ENCODE assay signal across 8 mouse cellular contexts in the genomic region with DNA sequence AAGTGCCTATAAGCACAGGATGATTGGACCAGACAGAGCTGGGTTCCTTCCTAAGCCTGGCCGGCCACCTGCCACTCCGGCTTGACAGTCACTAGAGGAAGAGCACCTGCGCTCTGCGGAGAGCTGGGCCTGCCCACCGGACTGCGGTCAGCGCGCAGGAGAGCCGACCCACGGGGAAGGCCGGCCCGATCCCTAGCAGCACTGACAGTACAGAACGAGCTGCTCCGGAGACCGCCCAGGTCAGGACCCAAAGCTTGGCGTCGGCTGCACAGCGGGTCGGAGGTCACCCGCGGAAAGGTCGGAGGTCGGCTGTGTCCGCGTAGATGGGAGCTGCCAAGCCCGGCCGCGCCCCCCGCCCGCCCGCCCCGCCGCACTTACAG. TPM values are rescaled to one million over a fixed set of nuclear protein-coding genes. Genes with fewer than 3 reads are reported as not detected.
DNase-seq lines count a peak whose midpoint lies in the region; ATAC-seq lines count a peak whose summit lies in the region.

No protein-coding gene starts in this region.

- H3K27ac ChIP-seq in brown adipose tissue, adult 24 weeks (replicated peaks; ENCODE audit: low read depth, low read length), result 0 out of 2 replicates have a peak overlapping the region, but pooled peaks have one; percentile 15
- no peak overlapping the region for H3K27ac ChIP-seq in forebrain, embryonic 11.5 days (ENCODE audit: low read depth, low read length)
- peak overlapping the region; percentile 92 for H3K27ac ChIP-seq in hindbrain, embryonic 13.5 days
- H3K27ac ChIP-seq in midbrain, embryonic 13.5 days, result peak overlapping the region; percentile 80; the same call in 1 of the 2 replicates
- H3K27ac ChIP-seq in stomach, embryonic 15.5 days, result no peak overlapping the region

- peaks cover 9% of the 10 kb centered on the region for H3K4me1 ChIP-seq in brown adipose tissue, adult 24 weeks (ENCODE audit: control insufficient read depth, insufficient read depth, insufficient read length, low read length)
- peaks cover 4% of the 10 kb centered on the region; the same call in 1 of the 2 replicates for H3K4me1 ChIP-seq in forebrain, embryonic 11.5 days (replicated peaks; ENCODE audit: control insufficient read depth, insufficient read depth, low read length)
- peaks cover 23% of the 10 kb centered on the region for H3K4me1 ChIP-seq in hindbrain, embryonic 13.5 days (replicated peaks)
- H3K4me1 ChIP-seq in midbrain, embryonic 13.5 days (replicated peaks), result peaks cover 23% of the 10 kb centered on the region
- H3K4me1 ChIP-seq in stomach, embryonic 15.5 days, result peaks cover 18% of the 10 kb centered on the region

- peak overlapping the region; percentile 95 for H3K4me2 ChIP-seq in forebrain, embryonic 11.5 days (ENCODE audit: low read depth, low read length, severe bottlenecking)
- peak overlapping the region; percentile 92 for H3K4me2 ChIP-seq in hindbrain, embryonic 13.5 days
- peak overlapping the region; percentile 94 for H3K4me2 ChIP-seq in midbrain, embryonic 13.5 days (replicated peaks)
- H3K4me2 ChIP-seq in stomach, embryonic 15.5 days, result peak overlapping the region; percentile 91

- WGBS in forebrain, embryonic 11.5 days, result under 1% methylated on average over 31 of the region's 33 CpGs
- WGBS in hindbrain, embryonic 13.5 days, result 0% methylated on average over 32 of the region's 33 CpGs
- under 1% methylated on average over 27 of the region's 33 CpGs for WGBS in midbrain, embryonic 13.5 days
- under 1% methylated on average over 33 of the region's 33 CpGs for WGBS in stomach, embryonic 15.5 days

- no peaks in the 10 kb centered on the region for H3K9me3 ChIP-seq in forebrain, embryonic 11.5 days (ENCODE audit: control insufficient read depth, low read length)
- no peaks in the 10 kb centered on the region for H3K9me3 ChIP-seq in hindbrain, embryonic 13.5 days
- H3K9me3 ChIP-seq in midbrain, embryonic 13.5 days, result no peaks in the 10 kb centered on the region
- no peaks in the 10 kb centered on the region for H3K9me3 ChIP-seq in stomach, embryonic 15.5 days

- H3K36me3 ChIP-seq in forebrain, embryonic 11.5 days (ENCODE audit: control insufficient read depth, insufficient read depth, low read length), result no peaks in the 10 kb centered on the region
- H3K36me3 ChIP-seq in hindbrain, embryonic 13.5 days, result peaks cover 8% of the 10 kb centered on the region; the same call in 1 of the 2 replicates
- H3K36me3 ChIP-seq in midbrain, embryonic 13.5 days, result peaks cover 3% of the 10 kb centered on the region; the same call in 1 of the 2 replicates
- H3K36me3 ChIP-seq in stomach, embryonic 15.5 days, result no peaks in the 10 kb centered on the region

- H3K4me3 ChIP-seq in brown adipose tissue, adult 24 weeks (ENCODE audit: insufficient read depth, low read depth, low read length), result peak overlapping the region; percentile 75
- peak overlapping the region; percentile 83 for H3K4me3 ChIP-seq in forebrain, embryonic 11.5 days (ENCODE audit: low read depth, low read length)
- H3K4me3 ChIP-seq in hindbrain, embryonic 13.5 days, result peak overlapping the region; percentile 93
- peak overlapping the region; percentile 94 for H3K4me3 ChIP-seq in midbrain, embryonic 13.5 days (replicated peaks)
- H3K4me3 ChIP-seq in stomach, embryonic 15.5 days (replicated peaks), result peak overlapping the region; percentile 89

- peak; percentile 51 for ATAC-seq in forebrain, embryonic 11.5 days (replicated peaks; ENCODE audit: low FRiP score)
- peak; percentile 60 for ATAC-seq in hindbrain, embryonic 13.5 days (ENCODE audit: low FRiP score)
- peak; percentile 75 for ATAC-seq in midbrain, embryonic 13.5 days
- ATAC-seq in stomach, embryonic 15.5 days (ENCODE audit: insufficient read depth, low FRiP score, low read depth), result peak; percentile 20; the same call in 1 of the 2 replicates

- no peaks in the 10 kb centered on the region for H3K27me3 ChIP-seq in forebrain, embryonic 11.5 days (ENCODE audit: control insufficient read depth, insufficient read depth, low read length)
- no peaks in the 10 kb centered on the region for H3K27me3 ChIP-seq in hindbrain, embryonic 13.5 days
- no peaks in the 10 kb centered on the region for H3K27me3 ChIP-seq in midbrain, embryonic 13.5 days
- H3K27me3 ChIP-seq in stomach, embryonic 15.5 days (replicated peaks), result no peaks in the 10 kb centered on the region

- H3K9ac ChIP-seq in forebrain, embryonic 11.5 days (ENCODE audit: low read length), result peak overlapping the region; percentile 64
- H3K9ac ChIP-seq in hindbrain, embryonic 13.5 days, result peak overlapping the region; percentile 92
- H3K9ac ChIP-seq in midbrain, embryonic 13.5 days (replicated peaks), result peak overlapping the region; percentile 91
- H3K9ac ChIP-seq in stomach, embryonic 15.5 days, result peak overlapping the region; percentile 78

- peak; percentile 39 for DNase-seq in gastrocnemius, postnatal 10 days
- DNase-seq in gastrocnemius, adult 18-20 months (ENCODE audit: low spot score), result no peak
- no peak for DNase-seq in forebrain, embryonic 11.5 days (ENCODE audit: low spot score)
- DNase-seq in liver, result peak; percentile 53

RNA-seq across cellular contexts. Expression of gene Trappc10, which starts 0.4 kb away (rescaled TPM):
- total RNA-seq in gastrocnemius, postnatal 10 days (2021), result 10 to 100 TPM; 35.2 to 37.9 TPM
- total RNA-seq in gastrocnemius, adult 18-20 months (2021), result 10 to 100 TPM; 37.9 to 41.4 TPM
- 22.4 and 23.1 TPM in 2 replicates for polyA plus RNA-seq in brown adipose tissue, adult 24 weeks (2012; ENCODE audit: insufficient read depth, insufficient read length, missing spikeins)
- 15.5 and 19.9 TPM in 2 replicates for polyA plus RNA-seq in forebrain, embryonic 11.5 days (2014; fragmentation: Nextera tagmentation; extraction: Ambion mirVana)
- polyA plus RNA-seq in hindbrain, embryonic 13.5 days (2015; fragmentation: Nextera tagmentation; extraction: Ambion mirVana), result 23.1 and 24.7 TPM in 2 replicates
- polyA plus RNA-seq in midbrain, embryonic 13.5 days (2015; fragmentation: Nextera tagmentation; extraction: Ambion mirVana), result 21.3 and 26.7 TPM in 2 replicates
- polyA plus RNA-seq in stomach, embryonic 15.5 days (2015; fragmentation: Nextera tagmentation; extraction: Ambion mirVana), result 15.6 and 18.2 TPM in 2 replicates

RNA-seq across cellular contexts. Expression of gene Pwp2, which starts 59.1 kb away (rescaled TPM):
- total RNA-seq in gastrocnemius, postnatal 10 days (2021), result 1 to 10 TPM; 8.6 to 8.8 TPM
- 10 to 100 TPM in 1 of 2 experiments, 1 to 10 TPM in 1; 9.5 to 10.7 TPM for total RNA-seq in gastrocnemius, adult 18-20 months (2021)
- polyA plus RNA-seq in brown adipose tissue, adult 24 weeks (2012; ENCODE audit: insufficient read depth, insufficient read length, missing spikeins), result 3.3 and 4.3 TPM in 2 replicates
- polyA plus RNA-seq in forebrain, embryonic 11.5 days (2014; fragmentation: Nextera tagmentation; extraction: Ambion mirVana), result 23.7 and 28.4 TPM in 2 replicates
- 15.5 and 17.3 TPM in 2 replicates for polyA plus RNA-seq in hindbrain, embryonic 13.5 days (2015; fragmentation: Nextera tagmentation; extraction: Ambion mirVana)
- polyA plus RNA-seq in midbrain, embryonic 13.5 days (2015; fragmentation: Nextera tagmentation; extraction: Ambion mirVana), result 16.8 and 18.1 TPM in 2 replicates
- 14.6 and 17.3 TPM in 2 replicates for polyA plus RNA-seq in stomach, embryonic 15.5 days (2015; fragmentation: Nextera tagmentation; extraction: Ambion mirVana)

Comparison
In these comparisons a context has a peak if more than half of its experiments do, and no peak if none do; other contexts are left out.
1. DNase-seq: peak in gastrocnemius, postnatal 10 days (single experiment) and liver (single experiment); none in gastrocnemius, adult 18-20 months (single experiment) and forebrain, embryonic 11.5 days (single experiment).
2. H3K27ac ChIP-seq: peak in brown adipose tissue, adult 24 weeks (single experiment), hindbrain, embryonic 13.5 days (single experiment) and midbrain, embryonic 13.5 days (single experiment); none in forebrain, embryonic 11.5 days (single experiment) and stomach, embryonic 15.5 days (single experiment).
3. ATAC-seq: peak in every context shown above with its lines; median percentile 75 in midbrain, embryonic 13.5 days; 60 in hindbrain, embryonic 13.5 days; 51 in forebrain, embryonic 11.5 days; 20 in stomach, embryonic 15.5 days.
4. Peak in every context shown above with its lines, with median percentiles within 50 percentile points of each other: H3K4me3 ChIP-seq, H3K4me2 ChIP-seq and H3K9ac ChIP-seq.